ENCODE assay signal across 28 mouse cellular contexts in the genomic region with DNA sequence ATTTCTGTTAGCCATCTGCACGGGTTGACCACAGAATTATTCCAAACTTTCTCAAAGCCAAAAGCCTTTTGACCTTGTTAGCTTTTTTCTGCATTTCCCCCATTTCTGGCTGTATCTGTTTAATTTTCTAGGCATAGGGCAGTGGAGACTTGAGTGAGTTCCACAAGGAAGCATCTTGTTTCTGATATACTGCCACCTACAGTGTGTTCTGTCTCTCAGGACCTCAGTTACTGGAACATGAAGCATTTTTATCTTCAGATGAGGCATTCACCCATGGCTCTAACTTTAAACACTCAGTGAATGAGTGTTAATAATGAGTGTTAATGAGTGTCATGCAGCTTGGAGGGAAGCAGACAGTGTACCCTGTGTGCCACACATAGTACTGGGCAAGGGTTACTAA. TPM values are rescaled to one million over a fixed set of nuclear protein-coding genes. Genes with fewer than 3 reads are reported as not detected.
DNase-seq lines count a peak whose midpoint lies in the region; ATAC-seq and TF ChIP-seq lines count a peak whose summit lies in the region.
"Had no signal": no experiment of that assay in that cellular context is flagged by ENCODE, and none has a peak within 500 bp of the region (broad histone marks: within the 10 kb centered on the region; RNA-seq: fewer than 3 reads in every experiment).

No protein-coding gene starts in this region.

- ATAC-seq in Patski, result no peak
- ATAC-seq: forebrain, embryonic 14.5 days; midbrain, embryonic 16.5 days had no signal

- POLR2A ChIA-PET in Patski (lab: Charles Lee), result interaction anchor here (0.6 kb wide), 1 partner anchor 40 kb away, joined by 5 read pairs; no protein-coding TSS in a partner anchor

- peak; percentile 8; the same call in 1 of the 2 replicates for TF ChIP-seq CTCF in liver, adult 2 months (IDR thresholded peaks at IDR 0.05; ENCODE audit: low read depth, low read length)
- peak in 1 of 2 experiments; percentile 48; a peak in 2 of 4 replicates for TF ChIP-seq CTCF in CH12.LX (conservative IDR thresholded peaks at IDR 0.05 in 1 of 2, IDR thresholded peaks at IDR 0.05 in 1 of 2; ENCODE audit: low read depth in 2 of 2, low read length in 2 of 2)
- TF ChIP-seq CTCF in Patski (IDR thresholded peaks at IDR 0.05), result peak; percentile 36

- DNase-seq in heart, adult 11 months, result peak; percentile 55
- no peak for DNase-seq in heart, embryonic 10.5 days (ENCODE audit: low spot score)
- no peak for DNase-seq in liver, adult 2 months (ENCODE audit: extremely low read depth, low read depth, low spot score)
- DNase-seq in liver (no peak), CH12.LX (ENCODE audit: extremely low read depth) (no peak), Patski (ENCODE audit: low read depth, low spot score) (no peak)
- no peak for DNase-seq in adrenal gland, adult 8-10 months
- DNase-seq: cerebellum, adult 9-11 months; heart, postnatal 36 days; kidney, adult 11 months; kidney, postnatal 10 days; lung, postnatal 10 days; right cerebral cortex, postnatal 14 days; spleen, adult 18-20 months; thymus, adult 2 months had no signal

- TF ChIP-seq RAD21 in CH12.LX (IDR thresholded peaks at IDR 0.05; ENCODE audit: low read depth, low read length), result no peak

- no peaks in the 10 kb centered on the region for H3K79me2 ChIP-seq in liver, adult 2 months (ENCODE audit: control insufficient read depth, insufficient read depth, low read length)
- 0 out of 2 replicates have a peak, but pooled peaks cover 2% of the 10 kb centered on the region for H3K79me2 ChIP-seq in CH12.LX (replicated peaks; ENCODE audit: control insufficient read depth, extremely low read depth, insufficient read depth, poor library complexity, severe bottlenecking)

- H3K27me3 ChIP-seq in heart, embryonic 10.5 days (ENCODE audit: insufficient read depth, poor library complexity, severe bottlenecking), result no peaks in the 10 kb centered on the region
- H3K27me3 ChIP-seq in liver, adult 2 months (ENCODE audit: control insufficient read depth, insufficient read depth, low read length), result no peaks in the 10 kb centered on the region
- H3K27me3 ChIP-seq in CH12.LX (replicated peaks) (no peaks in the 10 kb centered on the region), Patski (no peaks in the 10 kb centered on the region)
- H3K27me3 ChIP-seq: embryonic facial prominence, embryonic 12.5 days; hindbrain, embryonic 15.5 days; stomach, embryonic 15.5 days had no signal

- no peak overlapping the region for H3K4me3 ChIP-seq in heart, embryonic 10.5 days
- no peak overlapping the region for H3K4me3 ChIP-seq in liver, adult 2 months (ENCODE audit: insufficient read depth, low read depth, low read length)
- no peak overlapping the region for H3K4me3 ChIP-seq in CH12.LX (replicated peaks in 1 of 3; ENCODE audit: low read depth in 2 of 3, low read length in 2 of 3, poor library complexity in 1 of 3)
- H3K4me3 ChIP-seq: embryonic facial prominence, embryonic 12.5 days; erythroblast, embryonic 14.5 days; hindbrain, embryonic 15.5 days; stomach, embryonic 15.5 days had no signal

- CTCF ChIA-PET in Patski (lab: Charles Lee), result interaction anchor here (1.4 to 2.3 kb wide), 3 partner anchors 10 to 56 kb away, joined by 4 to 7 read pairs (median 6); no protein-coding TSS in a partner anchor

- no peaks in the 10 kb centered on the region for H3K4me1 ChIP-seq in heart, embryonic 10.5 days
- no peaks in the 10 kb centered on the region for H3K4me1 ChIP-seq in liver, adult 2 months (ENCODE audit: control insufficient read depth, insufficient read depth, low read length)
- peaks cover 0 to 8% of the 10 kb centered on the region in 2 experiments; a peak in 2 of 4 replicates for H3K4me1 ChIP-seq in CH12.LX (ENCODE audit: control insufficient read depth in 1 of 2, insufficient read depth in 2 of 2)
- H3K4me1 ChIP-seq: embryonic facial prominence, embryonic 12.5 days; hindbrain, embryonic 15.5 days; stomach, embryonic 15.5 days had no signal

- in situ Hi-C loops in CH12.LX (cut with MboI; ENCODE audit: low pct_ligation_motif_present, low pct_unique_long_range_greater_than_20kb, low sequenced_read_pairs) (no loop called here), Patski (cut with MboI; ENCODE audit: low pct_unique_long_range_greater_than_20kb) (no loop called here)

- H3K9me3 ChIP-seq in heart, embryonic 10.5 days, result no peaks in the 10 kb centered on the region
- no peaks in the 10 kb centered on the region for H3K9me3 ChIP-seq in CH12.LX (replicated peaks; ENCODE audit: low read length)
- H3K9me3 ChIP-seq: embryonic facial prominence, embryonic 12.5 days; hindbrain, embryonic 15.5 days; stomach, embryonic 15.5 days had no signal

- WGBS in heart, embryonic 10.5 days, result 88% methylated on average over 1 of the region's 1 CpGs
- WGBS in liver, adult 2 months, result 61% methylated on average over 1 of the region's 1 CpGs

- H3K9ac ChIP-seq in liver, adult 2 months (ENCODE audit: low read depth, low read length), result no peak overlapping the region
- no peak overlapping the region for H3K9ac ChIP-seq in CH12.LX (ENCODE audit: insufficient read depth, low read depth)
- H3K9ac ChIP-seq: embryonic facial prominence, embryonic 12.5 days; hindbrain, embryonic 15.5 days; liver, embryonic 14.5 days; stomach, embryonic 15.5 days had no signal

- no peak overlapping the region for H3K27ac ChIP-seq in heart, embryonic 10.5 days
- H3K27ac ChIP-seq in liver, adult 2 months (replicated peaks; ENCODE audit: insufficient read depth, low read depth, low read length), result no peak overlapping the region
- H3K27ac ChIP-seq in CH12.LX (ENCODE audit: insufficient read depth, low read depth), result no peak overlapping the region
- H3K27ac ChIP-seq: embryonic facial prominence, embryonic 12.5 days; hindbrain, embryonic 15.5 days; liver, embryonic 14.5 days; stomach, embryonic 15.5 days had no signal

- TF ChIP-seq EP300 in CH12.LX (IDR thresholded peaks at IDR 0.05; ENCODE audit: low read length), result no peak

- H3K36me3 ChIP-seq in heart, embryonic 10.5 days, result peaks cover 97% of the 10 kb centered on the region
- peaks cover 57% of the 10 kb centered on the region for H3K36me3 ChIP-seq in liver, adult 2 months (ENCODE audit: control insufficient read depth, insufficient read depth, low read length)
- peaks cover 65 to 90% of the 10 kb centered on the region in 2 experiments for H3K36me3 ChIP-seq in CH12.LX (replicated peaks in 1 of 2; ENCODE audit: control insufficient read depth in 1 of 2, insufficient read depth in 1 of 2, low read length in 1 of 2)

- TF ChIP-seq POLR2A in liver, adult 2 months (IDR thresholded peaks at IDR 0.05; ENCODE audit: extremely low read depth, insufficient read depth, low read length), result no peak
- no peak for TF ChIP-seq POLR2A in CH12.LX (IDR thresholded peaks at IDR 0.05; ENCODE audit: low read depth, low read length)

- H3K4me2 ChIP-seq in CH12.LX (ENCODE audit: insufficient read depth, low read depth, poor library complexity, severe bottlenecking), result no peak overlapping the region
- H3K4me2 ChIP-seq: embryonic facial prominence, embryonic 12.5 days; hindbrain, embryonic 15.5 days; stomach, embryonic 15.5 days had no signal

- dilution Hi-C loops in CH12.LX (cut with MboI; ENCODE audit: extremely low pct_ligation_motif_present, extremely low pct_unique_long_range_greater_than_20kb, low sequenced_read_pairs), result no loop called here

TF ChIP-seq in CH12.LX, 34 proteins besides CTCF, POLR2A, EP300 and RAD21:
- peak; percentile 38 for TF ChIP-seq SMC3 (IDR thresholded peaks at IDR 0.05; ENCODE audit: low read depth, low read length)
- no peak for TF ChIP-seq CHD2 (IDR thresholded peaks at IDR 0.05; ENCODE audit: low read length)
TF ChIP-seq in CH12.LX: peak in this region for 1.

RNA-seq across cellular contexts. Expression of a gene that starts 8.2 kb away (rescaled TPM):
- polyA plus RNA-seq in heart, embryonic 10.5 days (2016; fragmentation: Nextera tagmentation; extraction: Ambion mirVana), result 0.31 and 0.63 TPM in 2 replicates
- under 0.01 and 0.07 TPM in 2 replicates for total RNA-seq in liver, adult 2 months (2014; rRNA removed)
- polyA plus RNA-seq in liver, adult 2 months (2012; rRNA removed), result 0.32 and 0.64 TPM in 2 replicates
- 7.5 and 7.6 TPM in 2 replicates for total RNA-seq in CH12.LX (2012; rRNA removed)
- 1.7 and 2.0 TPM in 2 replicates for total RNA-seq in CH12.LX (2014; rRNA removed)
- polyA plus RNA-seq in CH12.LX (2012; ENCODE audit: insufficient read length, low read depth), result 32.6 and 33.2 TPM in 2 replicates
- 0.44 TPM for polyA plus RNA-seq in Patski (2021)
- 1 to 10 TPM; 2.1 to 3.9 (median 3.1) TPM for total RNA-seq in adrenal gland, adult 8-10 months (2022)

RNA-seq across cellular contexts. Expression of a gene that starts 23.0 kb away (rescaled TPM):
- 46.6 and 52.9 TPM in 2 replicates for polyA plus RNA-seq in heart, embryonic 10.5 days (2016; fragmentation: Nextera tagmentation; extraction: Ambion mirVana)
- 1.5 and 3.2 TPM in 2 replicates for total RNA-seq in liver, adult 2 months (2014; rRNA removed)
- 18.3 and 22.8 TPM in 2 replicates for polyA plus RNA-seq in liver, adult 2 months (2012; rRNA removed)
- total RNA-seq in CH12.LX (2012; rRNA removed) (10.9 and 11.9 TPM in 2 replicates), CH12.LX (2014; rRNA removed) (4.8 and 5.2 TPM in 2 replicates)
- polyA plus RNA-seq in CH12.LX (2012; ENCODE audit: insufficient read length, low read depth) (31.8 and 40.0 TPM in 2 replicates), Patski (2021) (39.2 TPM)
- 10 to 100 TPM; 22.3 to 37.1 (median 29.5) TPM for total RNA-seq in adrenal gland, adult 8-10 months (2022)

RNA-seq across cellular contexts. Expression of a gene that starts 23.1 kb away (rescaled TPM):
- 12.8 and 14.1 TPM in 2 replicates for polyA plus RNA-seq in heart, embryonic 10.5 days (2016; fragmentation: Nextera tagmentation; extraction: Ambion mirVana)
- total RNA-seq in liver, adult 2 months (2014; rRNA removed), result 4.1 and 5.4 TPM in 2 replicates
- polyA plus RNA-seq in liver, adult 2 months (2012; rRNA removed), result 8.1 and 8.6 TPM in 2 replicates
- total RNA-seq in CH12.LX (2012; rRNA removed) (17.5 and 32.3 TPM in 2 replicates), CH12.LX (2014; rRNA removed) (18.9 and 23.3 TPM in 2 replicates)
- polyA plus RNA-seq in CH12.LX (2012; ENCODE audit: insufficient read length, low read depth) (10.0 and 15.9 TPM in 2 replicates), Patski (2021) (23.3 TPM)
- 10 to 100 TPM; 10.7 to 14.2 (median 12.8) TPM for total RNA-seq in adrenal gland, adult 8-10 months (2022)

RNA-seq across cellular contexts. Expression of a gene that starts 29.6 kb away (rescaled TPM):
- not detected in 2 replicates for polyA plus RNA-seq in heart, embryonic 10.5 days (2016; fragmentation: Nextera tagmentation; extraction: Ambion mirVana)
- not detected in 2 replicates for total RNA-seq in liver, adult 2 months (2014; rRNA removed)
- not detected in 2 replicates for polyA plus RNA-seq in liver, adult 2 months (2012; rRNA removed)
- total RNA-seq in CH12.LX (2012; rRNA removed) (0.25 TPM in 1 of 2 replicates, not detected in the other), CH12.LX (2014; rRNA removed) (not detected in 2 replicates)
- polyA plus RNA-seq in CH12.LX (2012; ENCODE audit: insufficient read length, low read depth) (not detected in 2 replicates), Patski (2021) (1.0 TPM)
- not detected for total RNA-seq in adrenal gland, adult 8-10 months (2022)
- total RNA-seq: adrenal gland, adult 18-20 months; heart, postnatal 36 days; megakaryocyte-erythroid progenitor cell, adult 5-6 weeks; neutrophil, adult 5-6 weeks had no signal
- polyA plus RNA-seq: erythroblast, embryonic 14.5 days; gonadal fat pad, adult 2 months; heart, embryonic 14.5 days; liver, embryonic 14.5 days; thymus, adult 2 months; urinary bladder, adult 2 months had no signal

RNA-seq across cellular contexts. Expression of a gene that starts 30.1 kb away (rescaled TPM):
- 18.7 and 28.8 TPM in 2 replicates for polyA plus RNA-seq in heart, embryonic 10.5 days (2016; fragmentation: Nextera tagmentation; extraction: Ambion mirVana)
- 0.13 TPM in 1 of 2 replicates, not detected in the other for total RNA-seq in liver, adult 2 months (2014; rRNA removed)
- 0.42 and 0.62 TPM in 2 replicates for polyA plus RNA-seq in liver, adult 2 months (2012; rRNA removed)
- total RNA-seq in CH12.LX (2012; rRNA removed), result 25.2 and 27.4 TPM in 2 replicates
- total RNA-seq in CH12.LX (2014; rRNA removed), result 15.6 and 17.7 TPM in 2 replicates
- 30.8 and 35.9 TPM in 2 replicates for polyA plus RNA-seq in CH12.LX (2012; ENCODE audit: insufficient read length, low read depth)
- polyA plus RNA-seq in Patski (2021), result 39.5 TPM
- 1 to 10 TPM; 4.6 to 8.1 (median 5.8) TPM for total RNA-seq in adrenal gland, adult 8-10 months (2022)

Comparison
In these comparisons a context has a peak if more than half of its experiments do, and no peak if none do; other contexts are left out.
1. RNA of a gene that starts 8.2 kb away (polyA plus RNA-seq): 32.6 to 33.2 TPM in CH12.LX; 0.32 to 0.64 TPM in liver, adult 2 months, 0.31 to 0.63 TPM in heart, embryonic 10.5 days and 0.44 TPM in Patski (single experiment); every median in the first group is over 10 times any median in the second.